Mouse (Mus musculus): ENCODE measurements around the gene Kcnd3.

Kcnd3 gene

DNA sequence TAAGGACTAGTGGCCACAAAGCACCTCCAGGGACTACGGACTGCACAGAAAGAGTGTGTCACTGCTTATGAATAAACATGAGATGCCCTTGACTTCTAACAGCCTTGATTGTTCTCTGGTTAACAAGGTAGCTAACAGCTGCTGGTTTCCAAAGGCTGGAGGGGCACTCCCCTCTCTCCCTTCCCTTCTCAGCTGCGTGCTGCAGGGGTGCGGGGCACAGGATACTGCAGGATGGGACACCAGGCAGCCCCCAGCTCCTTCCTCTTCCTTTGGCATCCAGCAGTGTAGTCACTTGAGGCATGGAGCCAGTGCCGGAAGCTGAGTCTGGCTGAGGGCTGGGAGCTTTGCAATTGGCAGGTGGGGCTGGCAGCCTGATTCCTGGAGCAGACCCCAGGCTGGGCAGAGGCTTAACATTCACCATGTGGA, 133.6 kb downstream of the Kcnd3 start:
- DNase-seq (ENCODE audit: low read depth) = no peak

DNA sequence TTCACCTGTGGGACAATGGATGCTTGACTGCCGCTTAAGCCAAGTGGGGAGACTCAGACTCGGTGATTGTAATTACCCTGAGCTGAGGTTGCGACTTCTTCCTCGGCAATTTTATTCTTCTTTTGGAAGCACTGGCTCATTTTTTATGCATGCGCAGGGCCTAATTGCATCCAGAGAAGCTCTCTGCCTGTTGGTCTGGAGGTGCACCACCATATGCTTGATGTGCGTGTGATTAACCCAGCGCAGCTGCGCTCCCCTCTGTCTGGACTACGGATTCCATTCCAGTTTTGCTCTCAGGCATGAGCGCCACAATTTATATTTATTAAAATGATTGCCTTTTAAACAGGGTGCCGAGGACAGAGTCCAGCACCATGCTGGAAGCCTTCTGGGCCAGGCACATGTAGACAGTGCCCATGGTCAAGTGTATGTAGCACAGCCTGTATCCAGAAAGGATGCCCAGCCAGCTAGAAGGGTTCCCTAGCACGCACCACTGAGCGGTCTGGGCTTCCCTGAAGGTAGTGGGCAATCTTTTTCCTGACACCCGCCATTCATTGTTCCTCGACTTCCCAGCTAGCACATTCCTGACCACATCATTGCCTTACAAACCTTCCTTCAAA, 138.0 kb downstream of the Kcnd3 start:
- DNase-seq (ENCODE audit: low read depth) = no peak

DNA sequence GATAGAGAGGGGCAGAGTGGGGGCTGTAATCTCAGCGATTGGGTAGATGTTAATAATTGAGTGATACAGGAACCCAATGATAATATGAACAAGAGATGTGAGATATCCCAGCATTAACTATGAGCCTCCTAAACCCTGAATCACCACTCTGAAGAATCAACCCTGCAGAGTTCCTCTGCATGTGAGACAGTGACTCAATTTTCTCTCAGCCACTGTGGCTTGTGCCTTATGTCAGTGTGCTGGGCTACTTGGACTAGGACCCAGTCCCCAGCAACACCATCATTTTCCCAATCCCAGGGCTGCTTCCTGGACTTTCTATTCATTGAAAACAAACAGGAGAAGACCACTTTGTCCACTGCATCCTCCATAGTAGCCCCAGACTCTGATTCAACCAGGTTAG, 139.6 kb downstream of the Kcnd3 start:
- DNase-seq (ENCODE audit: low read depth) = no peak

DNA sequence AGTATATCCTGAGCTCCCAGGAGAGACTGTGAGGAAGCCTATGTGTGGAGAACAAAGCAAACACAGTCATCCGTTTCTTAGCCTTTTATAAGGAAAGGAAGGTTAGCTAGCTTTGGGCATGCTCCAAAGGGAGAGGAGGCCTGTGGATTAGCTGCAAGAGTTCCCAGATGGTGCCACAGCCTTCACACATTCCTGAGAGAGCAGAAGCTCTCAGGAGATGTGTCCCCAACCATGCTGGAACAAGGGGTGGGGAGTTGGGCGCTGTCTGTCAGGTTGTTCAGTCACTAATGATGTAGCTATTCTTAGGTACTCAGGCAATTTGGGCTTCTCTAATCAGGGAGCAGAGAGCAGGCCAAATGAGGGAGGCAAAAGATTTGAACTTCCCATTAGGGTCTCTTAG, 140.1 kb downstream of the Kcnd3 start:
- DNase-seq (ENCODE audit: low read depth) = no peak

DNA sequence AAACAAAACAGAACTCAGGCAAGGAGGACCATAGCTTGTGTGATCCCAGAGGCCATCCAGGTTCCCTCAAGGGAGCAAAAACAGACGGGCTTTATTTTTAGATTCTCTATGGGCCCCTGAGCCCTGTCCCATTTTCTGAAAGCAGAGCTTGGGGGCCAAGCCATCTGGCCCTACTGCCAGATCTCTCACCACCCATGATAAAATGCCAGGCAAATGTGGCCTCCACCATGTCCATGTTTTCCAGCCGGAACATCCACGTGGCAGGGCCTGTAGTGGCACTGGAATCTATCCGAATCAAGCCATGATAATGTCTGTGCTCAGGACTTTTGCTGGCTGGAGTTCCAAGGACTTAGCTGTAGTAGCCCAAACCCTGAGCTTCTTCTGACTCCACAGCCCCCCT, 148.4 kb downstream of the Kcnd3 start:
- DNase-seq (ENCODE audit: low read depth) = no peak

DNA sequence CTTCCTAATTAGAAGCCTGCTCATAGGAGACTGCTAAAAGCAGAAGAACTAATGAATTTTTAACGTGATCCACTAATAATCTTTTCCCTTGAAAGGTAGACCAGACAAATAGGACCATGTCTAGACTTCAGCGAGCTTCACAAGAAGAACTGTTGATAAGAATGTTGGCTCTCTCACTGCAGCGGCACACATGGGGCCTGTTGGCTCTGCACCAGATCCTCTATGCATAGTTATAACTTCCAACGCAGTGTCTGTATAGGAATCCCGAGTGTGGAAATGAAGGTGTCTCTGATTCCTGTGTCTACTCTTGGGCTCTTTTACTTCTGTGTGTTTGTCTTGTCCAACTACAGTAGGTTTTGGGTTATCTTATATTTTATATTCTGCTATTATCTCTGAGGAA, 150.8 kb downstream of the Kcnd3 start:
- DNase-seq (ENCODE audit: low read depth) = no peak

DNA sequence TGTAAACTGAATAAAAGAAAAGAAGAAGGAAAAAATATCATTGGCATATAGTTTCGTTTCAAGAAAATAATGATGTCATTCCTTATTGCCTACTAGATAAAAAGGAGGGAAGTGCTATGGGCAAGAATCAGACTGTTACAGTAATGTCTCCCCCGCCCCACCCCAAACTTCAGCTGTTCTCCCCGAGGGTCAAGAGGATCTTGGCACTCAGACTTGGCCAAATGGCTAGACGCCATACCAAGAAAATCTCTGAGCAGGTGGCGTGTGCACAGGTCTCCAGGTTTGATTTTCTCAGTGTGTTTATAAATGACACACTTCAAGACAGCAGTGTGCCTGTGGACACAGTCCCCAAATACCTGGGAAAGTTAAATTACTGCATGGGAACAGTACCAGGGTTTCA, 153.6 kb downstream of the Kcnd3 start:
- DNase-seq (ENCODE audit: low read depth) = no peak

DNA sequence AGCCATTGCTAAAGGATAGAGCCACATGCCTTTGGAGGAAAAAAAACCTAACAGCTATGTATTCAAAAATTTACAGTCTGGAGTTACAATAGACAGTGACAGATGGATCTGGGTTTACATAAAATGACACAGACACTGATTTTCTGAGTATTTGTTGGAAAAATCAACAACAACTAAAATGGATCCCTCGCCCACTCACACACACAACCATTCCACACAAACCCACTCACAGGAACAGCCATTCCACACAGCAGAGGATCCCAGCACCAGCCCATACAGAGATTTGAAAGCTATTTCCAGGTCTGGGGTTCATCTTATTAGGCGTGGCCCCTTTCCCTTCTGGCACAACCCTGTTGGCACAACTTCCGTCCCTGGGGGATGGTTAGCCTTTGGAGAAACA, 156.7 kb downstream of the Kcnd3 start:
- no peak for DNase-seq (ENCODE audit: low read depth)

DNA sequence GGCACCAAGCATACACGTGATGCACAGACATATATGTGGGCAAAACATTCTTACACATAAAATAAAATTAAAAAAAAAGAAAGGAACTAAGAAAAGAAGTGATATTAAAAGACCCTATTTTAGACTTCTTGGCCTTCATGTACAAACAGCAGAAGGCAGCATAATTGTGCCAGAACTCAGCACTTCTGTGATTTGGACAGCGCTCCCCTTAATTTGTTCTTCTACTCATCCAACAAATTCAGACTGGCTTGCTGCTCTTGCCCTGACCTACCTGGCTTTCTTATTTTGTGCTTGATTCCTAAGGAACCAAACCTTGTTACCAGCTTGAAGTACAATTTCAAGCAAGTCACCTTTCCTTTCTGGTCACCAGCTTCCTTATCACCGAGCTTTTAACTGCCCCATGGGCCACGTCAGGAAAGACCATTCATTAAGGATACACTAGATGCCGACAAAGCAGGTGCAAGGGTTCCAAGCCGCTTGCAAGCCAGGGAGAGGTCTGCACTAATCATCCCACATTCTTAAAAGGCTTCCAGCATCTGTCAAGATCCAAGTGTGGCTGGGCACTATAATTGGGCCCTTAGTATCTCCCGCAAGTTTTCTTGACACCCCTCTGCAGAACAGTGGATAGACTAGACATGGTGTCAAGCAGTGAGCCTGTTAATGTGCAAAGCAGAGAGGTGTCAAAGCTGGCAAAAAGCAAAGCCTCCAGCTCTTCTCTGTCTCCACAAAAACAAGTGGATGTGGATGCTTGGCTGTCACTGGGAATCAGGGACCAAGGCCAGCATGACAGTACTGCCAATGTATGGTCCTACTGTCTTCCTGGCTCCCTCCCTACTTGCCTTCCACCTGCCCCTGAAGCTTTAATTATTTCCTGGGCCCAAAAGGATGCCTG, 159.6 kb downstream of the Kcnd3 start:
- DNase-seq (ENCODE audit: low read depth) = no peak

DNA sequence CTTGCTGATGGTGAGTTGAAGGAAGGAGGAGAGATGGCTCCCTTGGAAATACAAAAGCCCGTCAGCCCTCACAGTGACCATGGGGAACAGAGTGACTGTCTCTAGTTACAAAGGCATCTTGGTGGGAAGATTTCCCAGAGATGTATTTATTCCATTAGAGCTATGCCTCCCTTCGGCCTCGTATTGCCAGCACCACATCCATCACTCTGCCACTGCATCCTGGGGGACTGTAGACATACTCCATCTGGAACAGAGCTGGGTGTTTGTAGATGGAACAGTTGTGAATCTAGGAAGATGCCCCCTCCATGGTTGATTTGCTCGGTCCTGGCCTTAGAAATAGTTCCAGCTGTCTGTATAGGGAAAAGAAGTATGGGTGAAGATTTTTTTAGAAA, 160.3 kb downstream of the Kcnd3 start:
- no peak for DNase-seq (ENCODE audit: low read depth)

DNA sequence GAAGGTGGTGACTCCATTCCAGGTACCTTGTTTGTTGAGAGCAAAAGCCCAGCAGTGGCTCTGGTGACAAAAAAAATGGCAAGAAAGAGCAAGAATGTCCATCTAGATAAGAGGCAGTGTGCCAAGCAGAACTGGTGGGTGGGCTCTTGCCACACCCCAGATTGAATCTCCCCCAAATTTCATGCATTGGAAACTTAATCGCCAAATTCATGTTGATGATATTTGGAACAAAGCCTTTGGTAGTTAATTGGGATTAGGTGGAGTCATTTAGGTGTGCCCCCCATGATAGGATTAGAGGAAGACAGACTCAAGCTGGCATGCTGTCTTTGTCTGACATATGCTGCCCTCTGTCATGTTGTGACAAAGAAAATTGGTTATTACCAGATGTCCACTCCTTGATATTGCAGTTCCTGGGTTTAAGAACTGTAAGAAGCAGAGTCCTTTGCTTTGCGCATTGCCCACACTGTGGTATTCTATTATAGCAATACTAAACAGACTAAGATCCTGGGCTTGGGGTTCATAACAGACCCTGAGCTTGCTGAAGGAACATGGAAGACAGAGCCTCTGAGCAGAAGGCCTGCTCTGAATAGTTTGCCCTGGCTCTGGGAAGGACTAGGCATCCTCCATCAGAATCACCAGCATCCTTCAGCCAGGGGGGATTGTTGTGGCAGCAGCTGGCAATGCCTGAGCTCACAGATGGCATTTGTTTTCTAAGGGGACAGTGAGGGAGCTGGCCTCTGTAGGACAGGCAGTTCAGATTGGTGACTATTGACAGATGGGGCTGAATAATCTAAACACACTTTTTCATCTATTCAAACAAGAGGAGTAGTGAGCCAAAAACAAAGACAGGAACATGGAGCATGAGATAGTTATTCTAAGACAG, 165.0 kb downstream of the Kcnd3 start:
- no peak for DNase-seq (ENCODE audit: low read depth)

DNA sequence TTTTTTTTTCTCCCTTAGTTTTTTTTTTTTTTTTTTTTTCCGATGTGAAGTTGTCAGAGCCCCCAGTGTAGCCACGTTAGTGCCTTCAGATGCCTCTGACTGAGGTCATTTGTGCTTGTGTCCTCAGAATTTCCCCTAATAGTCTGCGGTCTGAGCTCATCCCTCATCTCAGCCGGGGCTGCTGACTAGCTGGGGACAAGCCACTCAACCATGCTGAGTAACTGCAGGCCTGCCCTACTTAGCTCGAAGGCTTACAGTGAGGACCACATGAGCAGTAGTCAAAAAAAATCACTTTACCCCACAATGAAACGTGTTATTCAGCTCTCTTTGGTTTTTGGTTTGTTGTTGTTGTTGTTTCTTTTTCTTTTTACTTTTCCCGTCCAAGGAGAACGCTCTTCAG, 169.0 kb downstream of the Kcnd3 start:
- no peak for DNase-seq (ENCODE audit: low read depth)

DNA sequence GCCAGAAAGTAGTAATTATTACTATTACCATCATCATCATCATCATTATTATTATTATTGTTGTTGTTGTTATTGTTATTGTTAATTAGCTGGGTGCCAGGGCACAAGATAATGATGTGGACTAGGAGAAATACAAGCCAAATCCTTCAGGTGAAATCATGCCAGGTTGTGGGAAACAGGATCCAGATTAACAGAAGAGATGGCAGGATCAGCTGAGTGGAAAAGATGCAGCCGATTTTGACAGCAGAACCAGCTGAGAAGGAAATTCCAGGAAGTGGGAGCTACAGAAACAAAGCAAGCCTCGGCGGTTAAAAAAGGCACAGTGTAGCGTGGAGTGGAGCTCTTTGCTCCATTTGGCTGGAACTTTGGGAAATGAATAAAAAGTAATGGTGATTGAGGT, 171.0 kb downstream of the Kcnd3 start:
- DNase-seq (ENCODE audit: low read depth) = no peak

DNA sequence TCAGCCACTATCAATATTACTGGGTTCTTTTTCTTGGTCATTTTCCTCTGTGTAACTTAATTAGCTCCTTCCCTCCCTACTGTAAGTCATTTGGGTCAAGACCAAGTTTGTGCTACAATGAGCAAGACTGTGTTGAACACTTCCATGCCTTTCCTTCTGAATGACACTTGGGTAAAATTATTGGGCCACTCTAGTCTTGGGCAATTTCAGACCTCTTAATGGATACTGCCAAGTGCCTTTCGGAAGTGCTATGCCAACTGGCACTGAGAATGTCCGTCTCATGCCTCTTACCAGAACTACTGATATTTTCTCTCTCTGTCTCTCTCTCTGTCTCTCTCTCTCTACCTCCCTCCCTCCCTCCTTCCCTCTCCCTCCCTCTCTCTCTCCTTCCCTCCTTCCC, 173.8 kb downstream of the Kcnd3 start:
- DNase-seq (ENCODE audit: low read depth) = no peak

DNA sequence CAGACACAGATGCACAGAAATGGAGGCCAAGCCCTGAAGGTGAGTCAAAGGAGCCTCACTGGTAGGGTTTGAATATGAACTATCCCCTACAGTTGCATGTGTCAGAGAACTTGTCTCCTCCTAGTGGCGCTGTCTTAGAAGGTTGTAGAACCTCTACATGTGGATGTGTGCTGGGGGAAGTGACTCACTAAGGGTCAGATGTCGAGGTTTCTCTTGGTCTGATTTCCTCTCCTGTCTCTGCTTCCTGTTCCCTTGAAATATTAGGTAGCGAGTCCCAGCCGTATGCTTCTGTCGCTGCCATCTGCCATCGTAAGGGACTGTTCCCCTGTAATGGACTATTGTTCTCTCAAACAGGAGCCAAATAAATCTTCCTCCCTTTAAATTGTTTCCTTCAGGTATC, 175.1 kb downstream of the Kcnd3 start:
- DNase-seq (ENCODE audit: low read depth) = peak; percentile 13

DNA sequence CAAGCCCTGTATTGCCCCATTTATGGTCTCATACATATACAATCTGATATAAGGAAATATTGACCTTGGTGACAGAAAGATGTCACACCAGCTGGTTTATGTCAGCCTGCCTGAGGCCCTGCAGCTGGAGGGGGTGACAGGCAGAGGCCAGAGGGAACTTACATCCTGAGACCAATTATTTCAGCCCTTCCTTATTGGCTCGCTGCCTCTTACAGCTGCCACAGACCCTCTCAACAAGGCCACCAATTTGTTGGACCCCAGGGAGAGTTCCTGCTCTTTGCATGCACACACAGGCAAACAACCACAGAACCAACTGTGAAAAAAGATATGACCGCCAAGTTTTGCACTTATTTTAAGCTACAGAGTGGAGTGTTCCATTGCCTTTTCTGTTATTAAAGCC, 180.2 kb downstream of the Kcnd3 start:
- DNase-seq (ENCODE audit: low read depth) = no peak

DNA sequence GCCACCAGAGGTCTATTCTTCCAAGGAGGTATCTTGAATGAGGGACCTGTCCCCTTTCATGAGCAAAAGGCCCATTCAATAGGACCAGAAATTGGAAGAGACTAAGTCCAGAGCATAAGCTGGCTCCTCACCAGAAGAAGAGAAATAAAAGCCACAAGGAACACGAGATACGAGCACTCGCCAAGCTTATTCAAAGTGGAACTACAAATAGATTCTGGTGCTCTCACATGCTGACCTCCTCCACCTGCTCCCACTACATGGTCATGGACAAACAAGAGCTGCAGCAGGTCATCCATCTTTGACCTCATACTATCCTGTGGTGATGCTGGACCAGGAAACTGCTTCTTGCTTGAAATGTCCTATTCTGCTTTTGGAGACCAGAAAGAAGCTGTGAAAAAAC, 180.9 kb downstream of the Kcnd3 start:
- DNase-seq (ENCODE audit: low read depth) = no peak

DNA sequence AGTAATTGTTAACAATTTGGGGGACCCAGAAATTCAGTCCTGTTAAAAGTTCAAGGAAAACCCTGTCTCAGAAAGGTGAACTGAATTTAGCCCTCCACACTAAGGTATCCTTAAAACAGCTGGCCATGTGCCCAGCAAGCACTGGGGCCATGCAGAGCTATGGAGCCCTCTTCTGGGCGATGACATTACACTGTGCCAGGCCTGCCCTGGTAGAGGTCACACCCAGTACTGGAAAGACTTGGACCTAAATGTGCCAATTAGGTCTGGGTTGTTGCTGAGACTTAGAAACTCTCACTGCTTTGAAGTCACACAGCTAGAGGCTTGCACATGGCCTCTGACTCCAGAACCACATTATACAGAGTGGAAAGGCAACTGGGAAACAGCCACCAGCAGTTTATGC, 190.1 kb downstream of the Kcnd3 start:
- DNase-seq (ENCODE audit: low read depth) = no peak

DNA sequence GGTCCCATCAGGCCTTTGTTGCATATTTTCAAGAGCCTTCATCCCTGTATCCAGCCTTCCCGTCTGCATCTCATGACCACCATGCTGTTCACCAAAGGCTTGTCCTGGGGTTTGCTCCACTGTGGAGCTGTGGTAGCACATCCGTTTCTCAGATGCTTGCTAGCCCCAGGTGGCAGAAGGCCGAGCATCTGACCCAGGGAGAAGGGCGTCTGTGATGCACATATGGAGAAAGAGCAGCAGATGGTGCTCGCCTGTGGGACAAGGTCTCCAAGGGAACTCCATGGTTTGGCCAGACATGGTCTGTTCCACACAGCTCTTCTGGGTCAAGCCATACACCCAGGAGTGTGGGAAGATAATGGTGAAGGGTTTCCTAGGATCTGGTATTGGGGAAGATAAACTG, 191.4 kb downstream of the Kcnd3 start:
- no peak for DNase-seq (ENCODE audit: low read depth)

DNA sequence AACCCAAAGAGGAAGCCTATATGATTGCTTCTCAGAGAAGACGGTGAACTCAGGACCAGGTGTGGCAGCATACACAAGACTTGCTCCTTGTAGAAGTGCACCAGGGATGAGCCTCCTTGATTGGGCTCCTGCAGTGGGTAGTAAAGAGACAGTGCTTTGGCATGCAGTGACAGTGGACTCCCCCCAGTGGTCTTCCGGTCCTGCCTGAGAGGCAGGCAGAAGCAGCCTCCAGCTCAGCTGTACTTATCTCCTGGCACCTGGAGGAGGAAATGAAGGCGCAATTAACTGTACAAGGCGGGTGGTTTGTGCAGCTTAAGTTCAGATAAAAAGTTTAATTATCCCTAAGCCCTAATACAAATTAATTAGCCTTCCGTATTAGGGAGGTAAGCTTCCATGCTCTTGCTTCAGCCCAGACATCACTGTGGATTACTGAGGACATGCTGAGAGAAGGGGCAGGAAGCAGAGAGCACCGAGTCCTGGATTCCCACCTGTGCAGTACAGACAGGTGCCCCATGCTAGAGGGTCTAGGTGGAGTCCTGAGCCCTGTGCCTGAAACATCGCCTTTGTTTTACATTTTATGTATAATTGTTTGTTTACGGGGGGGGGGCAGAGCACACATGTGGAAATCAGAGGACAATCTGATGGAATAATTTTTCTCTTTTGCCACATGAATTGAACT, 196.9 kb downstream of the Kcnd3 start:
- no peak for DNase-seq (ENCODE audit: low read depth)

DNA sequence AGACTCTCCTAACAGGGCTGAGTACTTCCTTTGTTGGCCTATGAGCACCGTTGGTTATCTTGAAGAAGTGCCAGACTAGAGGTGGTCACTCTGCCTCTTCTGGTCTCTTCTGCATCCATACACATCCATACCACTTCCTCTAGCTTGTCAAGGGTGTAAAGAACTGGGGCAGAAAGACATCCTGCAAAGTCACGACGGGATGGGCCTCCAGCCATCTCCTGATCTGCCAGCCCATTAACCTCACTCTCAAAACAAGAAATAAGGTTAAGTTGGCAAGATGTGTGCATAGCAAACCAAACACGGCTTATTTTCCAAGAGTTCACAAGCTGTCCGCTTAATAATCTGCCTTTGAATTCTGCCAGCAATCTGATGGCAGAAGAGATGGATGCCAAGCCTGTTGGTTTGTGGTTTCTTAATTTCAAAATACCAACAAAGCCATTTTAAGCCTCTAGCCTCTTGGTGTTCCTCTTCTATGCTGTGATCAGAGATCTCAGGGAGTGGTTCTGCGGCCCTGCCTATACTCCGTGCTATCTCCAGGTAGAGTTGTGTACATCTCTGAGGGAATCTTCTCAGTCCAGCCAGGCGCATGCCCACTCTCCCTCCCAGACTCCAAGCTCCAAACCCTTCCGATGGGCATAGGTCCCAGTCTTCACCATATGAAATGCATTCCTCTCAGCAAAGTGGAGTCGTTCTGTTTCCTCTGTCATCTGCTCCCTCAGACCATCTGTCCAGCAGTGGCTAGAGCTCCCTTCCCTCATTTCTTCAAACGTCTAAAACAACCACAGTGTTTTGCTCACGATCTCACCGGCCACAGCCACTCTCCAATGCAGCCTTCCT, 201.6 kb downstream of the Kcnd3 start:
- DNase-seq (ENCODE audit: low read depth) = no peak

Data from induced T-regulatory cell, adult 2 months (primary cell).